Mouse (Mus musculus) left cerebral cortex, adult 6 months (tissue): ENCODE data around the gene Slc22a12. TPM values are rescaled to one million over a fixed set of nuclear protein-coding genes. Genes with fewer than 3 reads are reported as not detected.

ENCODE experiments used
- long read RNA-seq, 2 experiments: library from polyadenylated mRNA; unstranded; transcript quantifications; one replicate each; pipeline ENCODE4 v2.0.0; 2019 to 2020
- polyA plus RNA-seq: library from polyadenylated mRNA; unstranded; fragments of <200 nt; fragmentation: Nextera tagmentation; gene quantifications from 2 replicates; pipeline ENCODE4 v1.2.3, GENCODE M21; 2021

Gene Slc22a12
- polyA plus RNA-seq: 0.11 and 0.15 TPM in 2 replicates
- long read RNA-seq, experiment 1: 0 reads
- long read RNA-seq, experiment 2: 0 reads

GRCm38 (mm10) chr19:6542367-6543034, at the start of gene Slc22a12:
Gene Slc22a12 (minus strand): TSS chr19:6543032.

Other genes with a start within 250 kb of the Slc22a12 start
- 0.04 and 0.33 TPM in 2 replicates for gene Cdc42bpg, start 236.6 kb downstream of the Slc22a12 start, polyA plus RNA-seq
- 26.7 and 28.0 TPM in 2 replicates for gene Men1, start 208.1 kb downstream of the Slc22a12 start, polyA plus RNA-seq
- gene Map4k2, start 201.9 kb downstream of the Slc22a12 start, polyA plus RNA-seq: 32.7 and 67.3 TPM in 2 replicates
- gene Sf1, start 179.3 kb downstream of the Slc22a12 start, polyA plus RNA-seq: 44.7 and 74.4 TPM in 2 replicates
- 9.9 and 12.2 TPM in 2 replicates for gene Pygm, start 158.6 kb downstream of the Slc22a12 start, polyA plus RNA-seq
- gene Rasgrp2, start 143.7 kb downstream of the Slc22a12 start, polyA plus RNA-seq: 40.3 and 56.1 TPM in 2 replicates
- gene Nrxn2, start 124.3 kb downstream of the Slc22a12 start, polyA plus RNA-seq: 79.9 and 119 TPM in 2 replicates